Mouse (Mus musculus): ENCODE results near the gene Slfnl1. TPM values are rescaled to one million over a fixed set of nuclear protein-coding genes. Genes with fewer than 3 reads are reported as not detected.

Gene Slfnl1
- polyA plus RNA-seq (2014; fragmentation: Illumina TruSeq; extraction: RNeasy Lipid Tissue Mini Kit (QIAGEN cat#74804); ENCODE audit: low read depth, low replicate concordance), result not detected

GRCm38 (mm10) chr4:120531986-120532385, at the start of gene Slfnl1:
Slfnl1 (plus strand) TSS chr4:120532231.

GRCm38 (mm10) chr4:120569486-120570437, 37.7 kb downstream of the Slfnl1 start, which contains the start of gene Ctps:
Ctps (minus strand) TSS chr4:120570276.

Other genes with a start within 250 kb of the Slfnl1 start
- 3.5 TPM for gene Foxo6, start 244.9 kb upstream of the Slfnl1 start, polyA plus RNA-seq (2014; fragmentation: Illumina TruSeq; extraction: RNeasy Lipid Tissue Mini Kit (QIAGEN cat#74804); ENCODE audit: low read depth, low replicate concordance)
- gene Scmh1, start 127.0 kb upstream of the Slfnl1 start, polyA plus RNA-seq (2014; fragmentation: Illumina TruSeq; extraction: RNeasy Lipid Tissue Mini Kit (QIAGEN cat#74804); ENCODE audit: low read depth, low replicate concordance), result 49.3 TPM
- 43.5 TPM for gene Ctps, start 38.0 kb downstream of the Slfnl1 start, polyA plus RNA-seq (2014; fragmentation: Illumina TruSeq; extraction: RNeasy Lipid Tissue Mini Kit (QIAGEN cat#74804); ENCODE audit: low read depth, low replicate concordance)
- not detected for gene Gm8439, start 56.5 kb downstream of the Slfnl1 start, polyA plus RNA-seq (2014; fragmentation: Illumina TruSeq; extraction: RNeasy Lipid Tissue Mini Kit (QIAGEN cat#74804); ENCODE audit: low read depth, low replicate concordance)
- gene Cited4, start 134.3 kb downstream of the Slfnl1 start, polyA plus RNA-seq (2014; fragmentation: Illumina TruSeq; extraction: RNeasy Lipid Tissue Mini Kit (QIAGEN cat#74804); ENCODE audit: low read depth, low replicate concordance), result 30.8 TPM
- gene Kcnq4, start 216.4 kb downstream of the Slfnl1 start, polyA plus RNA-seq (2014; fragmentation: Illumina TruSeq; extraction: RNeasy Lipid Tissue Mini Kit (QIAGEN cat#74804); ENCODE audit: low read depth, low replicate concordance), result 3.9 TPM

Data from heart, adult 10 weeks (tissue).